Mouse (Mus musculus) macrophage (primary cell): ENCODE measurements around the gene Osbpl2. TPM values are rescaled to one million over a fixed set of nuclear protein-coding genes. Genes with fewer than 3 reads are reported as not detected.

Experiments
- H3K27ac ChIP-seq: fragments of 350-480 bp; formaldehyde crosslinking; 2 replicates; pipeline ENCODE4 v1.9.0; 2021
- H3K36me3 ChIP-seq: fragments of 350-480 bp; formaldehyde crosslinking; 2 replicates; pipeline ENCODE4 v1.9.0; 2021; ENCODE audit errors: inconsistent target
- H3K4me3 ChIP-seq: fragments of 350-480 bp; formaldehyde crosslinking; 2 replicates; pipeline ENCODE4 v1.9.0; 2021; ENCODE audit errors: inconsistent target
- H3K79me2 ChIP-seq: fragments of 350-480 bp; formaldehyde crosslinking; 2 replicates; pipeline ENCODE4 v1.9.0; 2021; ENCODE audit errors: inconsistent target
- WGBS: methylation state at CpG from one replicate; pipeline ENCODE4 v1.1.7; 2026; ENCODE audit warnings: inconsistent platforms; ENCODE audit not compliant: missing documents; 5-methylcytosine and 5-hydroxymethylcytosine counted together
- polyA plus RNA-seq: library from polyadenylated mRNA; stranded (reverse); fragments of 250-400 nt; gene quantifications from 3 replicates; pipeline ENCODE4 v1.2.4, GENCODE M21; 2018; ENCODE audit warnings: inconsistent platforms

Gene Osbpl2
- polyA plus RNA-seq, 1 experiment from 2014 or later, result 41.4 TPM

GRCm38 (mm10) chr2:180116741-180117484 lies 2.2 kb upstream of the Osbpl2 start:
- WGBS, result 76% methylated on average over 8 of the region's 8 CpGs
- no peak overlapping the region for H3K4me3 ChIP-seq
- H3K79me2 ChIP-seq, result peaks cover 21% of the 10 kb centered on the region; the same call in 1 of the 2 replicates
- no peak overlapping the region for H3K27ac ChIP-seq
- no peaks in the 10 kb centered on the region for H3K36me3 ChIP-seq

DNA sequence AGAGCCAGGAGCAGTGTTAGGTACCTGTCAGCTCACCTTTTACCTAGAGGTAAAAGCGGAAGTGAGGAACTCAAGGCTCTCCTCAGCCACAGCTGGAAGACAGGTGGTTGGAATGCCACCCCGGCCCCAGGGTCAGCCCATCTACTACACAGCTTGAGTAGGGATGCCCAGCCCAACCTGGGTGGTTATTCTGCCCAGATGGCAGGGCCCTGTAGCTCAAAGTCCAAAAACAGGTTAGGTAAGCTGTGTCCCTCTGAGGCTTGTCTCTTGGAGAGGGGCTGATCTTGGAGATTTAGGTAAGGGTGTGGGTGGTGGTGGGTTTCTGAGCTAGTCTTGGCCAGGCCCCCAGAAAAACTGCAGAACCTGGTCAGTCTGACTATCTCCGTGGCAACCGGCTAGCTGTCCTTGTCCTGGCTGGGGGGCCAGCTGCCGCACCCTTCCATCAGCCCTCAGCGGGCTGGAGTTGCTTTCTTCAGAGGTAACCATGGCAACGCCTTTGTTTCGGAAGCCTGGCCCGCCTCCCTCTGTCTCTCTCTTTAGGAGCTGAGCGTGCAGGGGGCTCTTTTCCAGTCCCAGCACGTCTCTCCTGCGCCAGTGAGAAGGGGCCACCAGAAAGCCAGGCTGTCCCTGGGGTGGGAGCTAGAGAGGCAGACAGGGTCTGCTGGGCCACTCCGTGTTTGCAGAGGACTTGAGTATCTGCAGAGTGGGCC lies 1.5 kb upstream of the Osbpl2 start:
- 43% methylated on average over 12 of the region's 13 CpGs for WGBS
- Histone ChIP-seq H3K4me3 (no peak overlapping the region), H3K36me3 (no peaks in the 10 kb centered on the region), H3K79me2 (peaks cover 27% of the 10 kb centered on the region; the same call in 1 of the 2 replicates), H3K27ac (no peak overlapping the region)

- Histone ChIP-seq H3K4me3 (peak overlapping the region; percentile 41), H3K36me3 (no peaks in the 10 kb centered on the region), H3K27ac (no peak overlapping the region), H3K79me2 (peaks cover 47% of the 10 kb centered on the region; the same call in 1 of the 2 replicates)
- under 1% methylated on average over 67 of the region's 68 CpGs for WGBS
Measured at GRCm38 (mm10) chr2:180119439-180120291, 559 bp downstream of the Osbpl2 start.

GRCm38 (mm10) chr2:180120292-180120761 lies 1.2 kb downstream of the Osbpl2 start:
- H3K36me3 ChIP-seq, result no peaks in the 10 kb centered on the region
- no peak overlapping the region for H3K27ac ChIP-seq
- WGBS, result 5% methylated on average over 4 of the region's 5 CpGs
- peaks cover 54% of the 10 kb centered on the region; the same call in 1 of the 2 replicates for H3K79me2 ChIP-seq
- peak overlapping the region; percentile 41 for H3K4me3 ChIP-seq

DNA sequence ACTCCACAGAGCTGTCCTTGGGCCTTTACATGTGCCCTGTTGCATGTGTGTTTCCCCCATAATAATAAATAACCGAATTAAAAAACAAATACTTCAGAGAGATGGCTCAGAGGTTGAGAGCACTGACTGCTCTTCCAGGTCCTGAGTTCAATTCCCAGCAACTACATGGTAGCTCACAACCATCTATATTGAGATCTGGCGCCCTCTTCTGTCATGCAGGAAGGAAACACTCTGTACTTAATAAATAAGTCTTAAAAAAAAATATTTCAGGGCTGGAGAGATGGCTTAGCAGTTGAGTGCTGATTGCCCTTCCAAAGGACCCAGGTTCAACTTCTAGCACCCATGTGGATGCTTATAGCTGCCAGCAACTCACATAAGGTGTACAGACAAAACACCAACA lies 5.1 kb downstream of the Osbpl2 start:
- Histone ChIP-seq H3K4me3 (no peak overlapping the region), H3K36me3 (no peaks in the 10 kb centered on the region), H3K79me2 (peaks cover 86% of the 10 kb centered on the region; the same call in 1 of the 2 replicates), H3K27ac (no peak overlapping the region)
- WGBS, result 96% methylated on average over 2 of the region's 2 CpGs

GRCm38 (mm10) chr2:180126195-180126594 lies 7.1 kb downstream of the Osbpl2 start:
- peak overlapping the region; percentile 25 for H3K27ac ChIP-seq
- peaks cover 85% of the 10 kb centered on the region; the same call in 1 of the 2 replicates for H3K79me2 ChIP-seq
- H3K36me3 ChIP-seq, result no peaks in the 10 kb centered on the region
- no peak overlapping the region for H3K4me3 ChIP-seq
- WGBS, result 4% methylated on average over 4 of the region's 4 CpGs

GRCm38 (mm10) chr2:180127675-180128074 lies 8.6 kb downstream of the Osbpl2 start:
- WGBS, result 0% methylated on average over 1 of the region's 1 CpGs
- Histone ChIP-seq H3K36me3 (no peaks in the 10 kb centered on the region), H3K79me2 (peaks cover 86% of the 10 kb centered on the region; the same call in 1 of the 2 replicates), H3K4me3 (no peak overlapping the region), H3K27ac (peak overlapping the region; percentile 25; the same call in 1 of the 2 replicates)

GRCm38 (mm10) chr2:180133231-180133630 lies 14.1 kb downstream of the Osbpl2 start:
- Histone ChIP-seq H3K4me3 (no peak overlapping the region), H3K27ac (no peak overlapping the region), H3K79me2 (peaks cover 56% of the 10 kb centered on the region; the same call in 1 of the 2 replicates), H3K36me3 (peaks cover under 1% of the 10 kb centered on the region; the same call in 1 of the 2 replicates)
- WGBS, result 98% methylated on average over 4 of the region's 4 CpGs

DNA sequence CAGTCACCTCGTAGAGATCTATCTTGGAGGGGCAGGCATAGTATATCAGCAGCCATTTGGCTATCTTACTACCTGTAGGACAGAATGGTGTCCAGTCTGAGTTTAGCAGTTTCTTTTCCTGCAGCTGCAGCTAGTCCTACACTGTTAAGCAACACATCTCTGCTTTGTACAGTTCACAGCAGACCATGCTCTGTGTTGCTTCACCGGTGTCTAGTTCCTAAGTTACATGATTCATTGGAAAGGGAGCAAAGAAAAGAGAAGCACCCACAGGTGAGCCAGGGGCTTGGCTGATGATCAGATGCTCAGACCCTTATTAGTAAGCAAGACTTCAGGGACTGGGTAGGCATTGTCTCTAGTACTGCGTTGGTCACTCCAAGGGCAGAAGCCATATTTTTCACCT lies 14.8 kb downstream of the Osbpl2 start:
- Histone ChIP-seq H3K79me2 (peaks cover 50% of the 10 kb centered on the region; the same call in 1 of the 2 replicates), H3K4me3 (no peak overlapping the region), H3K36me3 (peaks cover 7% of the 10 kb centered on the region; the same call in 1 of the 2 replicates), H3K27ac (no peak overlapping the region)
- 72% methylated on average over 3 of the region's 3 CpGs for WGBS

DNA sequence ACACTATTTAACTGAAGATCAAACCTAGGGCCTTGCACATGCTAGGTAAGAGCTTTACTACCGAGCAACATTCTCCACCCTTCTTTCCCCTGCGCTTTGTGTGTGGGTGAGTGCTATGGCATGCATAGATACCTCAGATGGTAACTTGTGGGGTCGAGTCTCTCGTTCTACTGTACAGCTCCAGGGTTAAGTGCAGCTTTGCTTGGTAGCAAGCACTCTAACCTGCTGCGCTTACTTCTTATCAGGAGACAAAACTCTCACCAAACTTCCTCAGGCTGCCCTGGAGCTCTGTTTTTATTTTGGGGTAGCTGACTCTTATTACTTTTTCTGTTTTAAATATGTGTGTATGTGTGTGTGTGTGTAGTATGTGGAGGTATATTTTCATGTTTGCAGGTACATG lies 16.3 kb downstream of the Osbpl2 start:
- Histone ChIP-seq H3K36me3 (peaks cover 9% of the 10 kb centered on the region; the same call in 1 of the 2 replicates), H3K27ac (no peak overlapping the region), H3K4me3 (no peak overlapping the region), H3K79me2 (peaks cover 42% of the 10 kb centered on the region; the same call in 1 of the 2 replicates)
- 72% methylated on average over 5 of the region's 5 CpGs for WGBS

DNA sequence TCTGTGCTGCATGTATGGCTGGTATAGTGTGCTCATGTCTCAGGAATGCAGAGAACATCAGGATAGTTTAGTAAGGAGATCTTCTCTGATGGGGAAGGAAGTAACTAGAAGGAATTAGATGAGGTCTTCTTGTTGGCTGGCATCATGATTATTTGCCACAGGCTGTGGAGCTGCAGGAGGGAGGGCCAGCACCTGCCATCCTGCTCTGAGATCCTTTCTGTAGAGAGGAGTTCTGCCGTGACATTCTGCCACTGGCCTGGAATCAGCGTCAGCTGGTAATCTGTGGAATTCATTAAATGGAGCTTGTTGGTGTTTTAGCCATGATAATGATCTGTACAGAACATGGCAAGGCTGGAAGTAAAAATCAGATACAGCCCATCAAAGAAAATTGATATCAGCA lies 27.0 kb downstream of the Osbpl2 start:
- H3K27ac ChIP-seq, result no peak overlapping the region
- H3K4me3 ChIP-seq, result no peak overlapping the region
- no peaks in the 10 kb centered on the region for H3K79me2 ChIP-seq
- WGBS, result 100% methylated on average over 2 of the region's 2 CpGs
- peaks cover 56% of the 10 kb centered on the region for H3K36me3 ChIP-seq

DNA sequence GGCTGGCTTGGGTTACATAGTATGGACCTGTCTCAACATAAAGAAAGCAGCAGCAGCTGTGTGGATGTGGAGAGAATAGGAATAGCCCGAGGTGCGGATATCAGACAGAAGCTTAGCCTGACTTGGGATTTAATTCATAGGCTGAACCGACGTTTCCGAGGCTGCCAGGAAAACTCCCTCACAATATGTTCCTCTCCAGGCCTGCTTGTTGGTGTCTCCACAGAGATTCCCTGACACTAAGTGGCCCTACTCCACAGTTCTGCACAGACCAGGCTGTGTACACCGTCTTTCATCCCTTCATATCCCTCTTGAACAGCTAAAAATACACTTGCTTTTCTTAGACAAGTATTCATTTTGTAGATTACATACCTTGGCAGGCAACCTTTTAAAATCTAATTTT lies 28.3 kb downstream of the Osbpl2 start:
- H3K4me3 ChIP-seq, result no peak overlapping the region
- H3K36me3 ChIP-seq, result peaks cover 56% of the 10 kb centered on the region
- WGBS, result 98% methylated on average over 6 of the region's 6 CpGs
- no peaks in the 10 kb centered on the region for H3K79me2 ChIP-seq
- H3K27ac ChIP-seq, result no peak overlapping the region

GRCm38 (mm10) chr2:180148551-180148950 lies 29.4 kb downstream of the Osbpl2 start:
- H3K79me2 ChIP-seq, result no peaks in the 10 kb centered on the region
- H3K27ac ChIP-seq, result no peak overlapping the region
- H3K4me3 ChIP-seq, result no peak overlapping the region
- H3K36me3 ChIP-seq, result peaks cover 67% of the 10 kb centered on the region
- WGBS, result 95% methylated on average over 9 of the region's 9 CpGs

DNA sequence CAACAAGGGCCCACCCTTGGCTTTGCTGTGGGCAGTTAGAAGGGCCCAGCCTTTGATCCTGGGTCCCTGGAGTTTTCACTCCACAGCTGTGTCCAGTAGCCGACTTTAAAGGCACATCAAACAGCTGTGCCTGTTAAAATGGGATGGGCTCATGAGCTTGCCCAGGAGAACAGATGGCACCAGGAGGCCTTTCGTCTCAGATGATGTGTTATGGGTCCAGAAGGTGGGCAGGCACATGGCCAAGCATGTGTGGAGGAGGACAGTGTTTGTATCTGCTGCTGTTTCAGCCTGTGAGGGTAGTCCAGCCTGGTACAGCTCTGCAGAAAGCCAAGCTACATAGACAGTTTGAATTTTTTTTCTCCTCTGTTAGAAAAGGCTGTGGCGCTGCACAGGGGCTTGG lies 35.7 kb downstream of the Osbpl2 start:
- Histone ChIP-seq H3K4me3 (no peak overlapping the region), H3K79me2 (no peaks in the 10 kb centered on the region), H3K27ac (no peak overlapping the region), H3K36me3 (peaks cover 69% of the 10 kb centered on the region)
- WGBS, result 91% methylated on average over 3 of the region's 3 CpGs
